Mouse (Mus musculus): ENCODE data around the gene Atp13a2. TPM values are rescaled to one million over a fixed set of nuclear protein-coding genes. Genes with fewer than 3 reads are reported as not detected.

The Atp13a2 gene
- polyA plus RNA-seq, 1 experiment from 2014 or later, result 219 TPM

- Histone ChIP-seq H3K27ac (no peak overlapping the region), H3K36me3 (ENCODE audit: inconsistent target) (peaks cover 96% of the 10 kb centered on the region), H3K4me3 (ENCODE audit: inconsistent target) (no peak overlapping the region), H3K79me2 (ENCODE audit: inconsistent target) (peaks cover 60% of the 10 kb centered on the region)
- WGBS (ENCODE audit: missing documents), result 92% methylated on average over 9 of the region's 9 CpGs
Observed at GRCm38 (mm10) chr4:140996812-140997211, 10.1 kb downstream of the Atp13a2 start.

- 97% methylated on average over 13 of the region's 13 CpGs for WGBS (ENCODE audit: missing documents)
- H3K27ac ChIP-seq, result no peak overlapping the region
Observed at GRCm38 (mm10) chr4:141005983-141006382, 19.3 kb downstream of the Atp13a2 start.

GRCm38 (mm10) chr4:141008028-141008427 is 21.4 kb downstream of the Atp13a2 start:
- 79% methylated on average over 8 of the region's 8 CpGs for WGBS (ENCODE audit: missing documents)
- no peak overlapping the region for H3K27ac ChIP-seq

More at GRCm38 (mm10) chr4:141005983-141006382, 19.3 kb downstream of the Atp13a2 start:
- Histone ChIP-seq H3K4me3 (ENCODE audit: inconsistent target) (no peak overlapping the region), H3K79me2 (ENCODE audit: inconsistent target) (no peaks in the 10 kb centered on the region), H3K36me3 (ENCODE audit: inconsistent target) (peaks cover 65% of the 10 kb centered on the region)

DNA sequence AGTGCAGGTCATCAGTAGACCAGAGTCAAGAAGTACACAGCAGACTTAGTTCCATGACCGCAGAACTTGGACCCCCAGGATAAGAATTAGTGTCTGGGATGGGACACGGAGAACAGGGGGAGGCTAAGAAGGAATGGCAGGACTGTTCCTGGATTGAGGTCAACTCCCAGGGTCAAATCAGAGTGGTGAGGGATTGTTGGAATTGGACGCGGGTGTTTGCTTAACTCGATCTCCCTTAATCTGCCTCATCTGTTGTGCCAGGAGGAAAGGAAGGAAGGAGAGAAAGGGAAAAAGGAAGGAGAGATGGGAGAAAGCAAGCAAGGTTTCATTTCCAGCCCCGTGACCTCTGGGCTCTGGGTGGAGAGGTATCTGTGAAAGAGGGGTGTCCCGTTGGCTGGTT is 23.4 kb downstream of the Atp13a2 start, which contains the start of gene Mfap2:
Gene Mfap2, plus strand, starts transcription at position 301 of the 400 bp plus-strand sequence.
- no peak within 1 kb of the TSS for H3K4me3 ChIP-seq (ENCODE audit: inconsistent target)
- no peak within 1 kb of the TSS for H3K27ac ChIP-seq
- WGBS (ENCODE audit: missing documents), result 41% methylated on average over 7 of the region's 7 CpGs
- no peaks in the 10 kb centered on the region for H3K79me2 ChIP-seq (ENCODE audit: inconsistent target)
- peaks cover 24% of the 10 kb centered on the region for H3K36me3 ChIP-seq (ENCODE audit: inconsistent target)

More at GRCm38 (mm10) chr4:141008028-141008427, 21.4 kb downstream of the Atp13a2 start:
- H3K36me3 ChIP-seq (ENCODE audit: inconsistent target), result peaks cover 45% of the 10 kb centered on the region
- H3K4me3 ChIP-seq (ENCODE audit: inconsistent target), result no peak overlapping the region
- no peaks in the 10 kb centered on the region for H3K79me2 ChIP-seq (ENCODE audit: inconsistent target)

DNA sequence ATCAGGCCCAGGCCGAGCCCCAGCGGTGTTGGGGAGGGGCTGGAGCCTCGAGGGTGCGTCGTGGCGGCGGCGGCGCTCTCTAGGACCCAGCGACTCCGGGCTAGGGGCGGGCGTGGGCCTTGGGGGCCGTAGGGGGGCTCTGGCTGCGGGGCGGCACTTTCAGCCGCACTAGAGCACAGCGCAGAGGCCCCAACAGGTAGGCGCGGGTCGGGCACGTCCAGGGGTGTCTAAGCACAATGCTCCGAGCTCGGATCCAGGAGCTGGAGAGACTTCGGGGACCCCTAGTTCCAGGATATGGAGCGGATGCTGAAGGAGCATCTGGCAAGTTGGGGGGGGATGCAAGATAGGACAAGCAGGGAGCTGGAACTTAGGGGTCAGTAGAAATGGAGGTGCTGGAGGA is 23.9 kb downstream of the Atp13a2 start:
- 8% methylated on average over 26 of the region's 26 CpGs for WGBS (ENCODE audit: missing documents)
- H3K4me3 ChIP-seq (ENCODE audit: inconsistent target), result no peak overlapping the region
- H3K36me3 ChIP-seq (ENCODE audit: inconsistent target), result peaks cover 20% of the 10 kb centered on the region; the same call in 1 of the 2 replicates
- H3K79me2 ChIP-seq (ENCODE audit: inconsistent target), result no peaks in the 10 kb centered on the region
- no peak overlapping the region for H3K27ac ChIP-seq

- H3K79me2 ChIP-seq (ENCODE audit: inconsistent target), result no peaks in the 10 kb centered on the region
- peaks cover 17% of the 10 kb centered on the region; the same call in 1 of the 2 replicates for H3K36me3 ChIP-seq (ENCODE audit: inconsistent target)
- no peak overlapping the region for H3K27ac ChIP-seq
- H3K4me3 ChIP-seq (ENCODE audit: inconsistent target), result no peak overlapping the region
- WGBS (ENCODE audit: missing documents), result 28% methylated on average over 17 of the region's 17 CpGs
Observed at GRCm38 (mm10) chr4:141010941-141011429, 24.3 kb downstream of the Atp13a2 start.

GRCm38 (mm10) chr4:141011556-141012328 is 25.1 kb downstream of the Atp13a2 start:
- no peaks in the 10 kb centered on the region for H3K79me2 ChIP-seq (ENCODE audit: inconsistent target)
- no peak overlapping the region for H3K4me3 ChIP-seq (ENCODE audit: inconsistent target)
- H3K36me3 ChIP-seq (ENCODE audit: inconsistent target), result peaks cover 10% of the 10 kb centered on the region; the same call in 1 of the 2 replicates
- H3K27ac ChIP-seq, result no peak overlapping the region
- 68% methylated on average over 12 of the region's 14 CpGs for WGBS (ENCODE audit: missing documents)

GRCm38 (mm10) chr4:141012558-141012957 is 25.9 kb downstream of the Atp13a2 start:
- 84% methylated on average over 9 of the region's 10 CpGs for WGBS (ENCODE audit: missing documents)
- Histone ChIP-seq H3K27ac (no peak overlapping the region), H3K36me3 (ENCODE audit: inconsistent target) (peaks cover 6% of the 10 kb centered on the region; the same call in 1 of the 2 replicates), H3K4me3 (ENCODE audit: inconsistent target) (no peak overlapping the region), H3K79me2 (ENCODE audit: inconsistent target) (no peaks in the 10 kb centered on the region)

DNA sequence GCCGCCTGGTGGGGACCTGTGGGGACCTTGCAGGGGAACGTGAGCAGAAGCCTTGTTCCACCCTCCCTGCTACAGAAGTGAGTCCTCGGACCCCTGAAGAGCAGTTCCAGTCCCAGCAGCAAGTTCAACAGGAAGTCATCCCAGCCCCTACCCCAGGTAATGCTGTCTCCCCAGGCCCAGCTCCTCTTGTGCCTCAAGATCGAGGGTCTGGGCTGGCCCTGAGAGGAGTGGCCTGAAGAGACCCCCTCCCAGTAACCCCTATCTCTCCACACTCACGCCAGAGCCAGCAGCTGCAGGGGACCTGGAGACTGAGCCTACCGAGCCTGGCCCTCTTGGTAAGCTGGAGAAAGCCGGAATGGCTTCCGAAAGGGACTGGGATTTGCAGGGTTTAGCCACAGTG is 27.4 kb downstream of the Atp13a2 start:
- no peak overlapping the region for H3K27ac ChIP-seq
- no peaks in the 10 kb centered on the region for H3K36me3 ChIP-seq (ENCODE audit: inconsistent target)
- H3K4me3 ChIP-seq (ENCODE audit: inconsistent target), result no peak overlapping the region
- no peaks in the 10 kb centered on the region for H3K79me2 ChIP-seq (ENCODE audit: inconsistent target)
- 79% methylated on average over 8 of the region's 8 CpGs for WGBS (ENCODE audit: missing documents)

- H3K79me2 ChIP-seq (ENCODE audit: inconsistent target), result no peaks in the 10 kb centered on the region
- no peak overlapping the region for H3K4me3 ChIP-seq (ENCODE audit: inconsistent target)
- 92% methylated on average over 10 of the region's 11 CpGs for WGBS (ENCODE audit: missing documents)
- no peaks in the 10 kb centered on the region for H3K36me3 ChIP-seq (ENCODE audit: inconsistent target)
- H3K27ac ChIP-seq, result no peak overlapping the region
Observed at GRCm38 (mm10) chr4:141014856-141015255, 28.2 kb downstream of the Atp13a2 start.

DNA sequence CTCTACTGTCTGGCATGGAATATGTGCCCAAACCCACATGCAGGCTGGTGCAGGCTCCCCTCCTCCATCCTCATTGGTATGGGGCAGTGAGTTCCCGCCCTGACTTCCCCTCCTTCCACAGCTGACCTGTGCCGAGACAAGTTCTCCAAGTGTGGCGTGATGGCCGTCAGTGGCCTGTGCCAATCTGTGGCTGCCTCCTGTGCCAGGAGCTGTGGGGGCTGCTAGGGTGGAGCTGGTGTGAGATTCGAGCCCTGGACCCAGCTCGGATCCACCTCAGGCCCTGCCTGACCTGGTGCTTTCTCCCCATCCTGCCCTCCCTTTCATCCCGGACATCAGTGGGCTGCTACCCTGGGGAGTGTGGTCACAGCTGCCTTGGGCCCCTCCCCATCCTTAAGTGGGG is 28.7 kb downstream of the Atp13a2 start:
- H3K79me2 ChIP-seq (ENCODE audit: inconsistent target), result no peaks in the 10 kb centered on the region
- WGBS (ENCODE audit: missing documents), result 89% methylated on average over 7 of the region's 7 CpGs
- no peak overlapping the region for H3K27ac ChIP-seq
- H3K4me3 ChIP-seq (ENCODE audit: inconsistent target), result no peak overlapping the region
- H3K36me3 ChIP-seq (ENCODE audit: inconsistent target), result no peaks in the 10 kb centered on the region

DNA sequence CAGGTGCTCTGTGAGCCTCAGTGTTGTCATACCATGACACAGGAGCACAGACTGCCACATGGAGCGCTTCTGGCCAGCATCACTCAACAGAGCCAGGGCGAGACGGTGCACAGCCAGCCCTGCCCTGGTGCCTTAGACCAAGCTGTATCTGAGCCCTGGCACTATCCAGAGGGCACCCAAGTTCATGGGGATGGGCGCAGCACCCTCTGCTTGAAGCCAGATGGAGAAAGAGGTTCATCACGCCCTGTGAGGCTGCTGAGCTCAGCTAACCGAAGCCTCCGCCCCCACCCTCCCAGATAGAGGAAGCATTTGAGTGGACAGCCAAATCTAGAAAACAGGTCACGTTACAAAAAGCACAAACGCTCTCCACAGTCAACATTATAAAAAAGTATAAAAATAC is 29.6 kb downstream of the Atp13a2 start:
- H3K4me3 ChIP-seq (ENCODE audit: inconsistent target), result no peak overlapping the region
- H3K79me2 ChIP-seq (ENCODE audit: inconsistent target), result no peaks in the 10 kb centered on the region
- H3K27ac ChIP-seq, result peak overlapping the region; percentile 50
- no peaks in the 10 kb centered on the region for H3K36me3 ChIP-seq (ENCODE audit: inconsistent target)
- 52% methylated on average over 9 of the region's 9 CpGs for WGBS (ENCODE audit: missing documents)

GRCm38 (mm10) chr4:141017657-141018436 is 31.2 kb downstream of the Atp13a2 start:
- no peaks in the 10 kb centered on the region for H3K36me3 ChIP-seq (ENCODE audit: inconsistent target)
- WGBS (ENCODE audit: missing documents), result 93% methylated on average over 27 of the region's 29 CpGs
- no peak overlapping the region for H3K27ac ChIP-seq
- no peak overlapping the region for H3K4me3 ChIP-seq (ENCODE audit: inconsistent target)
- no peaks in the 10 kb centered on the region for H3K79me2 ChIP-seq (ENCODE audit: inconsistent target)

DNA sequence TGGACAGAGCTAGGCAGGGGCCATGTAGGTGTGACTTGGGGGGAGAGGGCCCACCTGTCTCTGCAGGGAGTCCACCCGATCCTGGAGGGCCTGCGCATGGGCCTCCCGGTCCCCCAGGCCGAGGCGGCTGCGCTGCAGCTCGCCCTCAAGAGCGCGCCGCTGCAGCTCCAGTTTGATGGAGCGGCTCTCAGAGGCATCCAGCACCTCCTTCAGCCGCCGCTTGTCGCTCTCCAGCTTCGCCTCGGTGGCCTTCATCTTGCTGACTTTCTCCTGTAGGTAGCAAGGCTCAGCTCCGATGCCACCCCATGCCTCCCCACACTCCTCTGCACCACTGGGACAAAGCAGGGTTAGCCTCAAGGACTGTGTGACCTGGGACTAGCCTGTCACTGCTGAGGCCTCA is 33.5 kb downstream of the Atp13a2 start:
- 98% methylated on average over 16 of the region's 17 CpGs for WGBS (ENCODE audit: missing documents)
- Histone ChIP-seq H3K79me2 (ENCODE audit: inconsistent target) (no peaks in the 10 kb centered on the region), H3K4me3 (ENCODE audit: inconsistent target) (no peak overlapping the region), H3K27ac (no peak overlapping the region), H3K36me3 (ENCODE audit: inconsistent target) (no peaks in the 10 kb centered on the region)
